Mouse (Mus musculus) forebrain, postnatal 0 days (tissue): ENCODE results near the gene Bmp2k. TPM values are rescaled to one million over a fixed set of nuclear protein-coding genes. Genes with fewer than 3 reads are reported as not detected.
A peak's percentile ranks its signal among the peaks of the same experiment; 100 is the strongest.

Experiments used
- ATAC-seq: fragments of 200-750 bp; cut with Nextera tagmentation; 2 replicates; pipeline ENCODE4 v1.8.0; 2017; ENCODE audit warnings: mild to moderate bottlenecking, moderate library complexity
- DNase-seq: peaks from one replicate; pipeline ENCODE4 v3.0.0-alpha.2; 2015
- H3K27ac ChIP-seq: fragments of 300-500 bp; sonication (generic); 2 replicates; pipeline ENCODE4 v1.5.1; 2014; ENCODE audit warnings: low read depth, mild to moderate bottlenecking, antibody characterized with exemption, low read length, moderate library complexity, mixed read lengths
- H3K27me3 ChIP-seq: fragments of 300-500 bp; sonication (generic); 2 replicates; pipeline ENCODE4 v1.6.1; 2014; ENCODE audit warnings: mild to moderate bottlenecking, low read length, mixed read lengths; ENCODE audit not compliant: insufficient read depth
- H3K36me3 ChIP-seq: fragments of 300-500 bp; sonication (generic); 2 replicates; pipeline ENCODE4 v1.6.1; 2014; ENCODE audit warnings: mild to moderate bottlenecking, moderate library complexity; ENCODE audit not compliant: insufficient read depth
- H3K4me1 ChIP-seq: fragments of 300-500 bp; sonication (generic); 2 replicates; pipeline ENCODE4 v1.6.1; 2014; ENCODE audit warnings: antibody characterized with exemption; ENCODE audit not compliant: insufficient read depth
- H3K4me2 ChIP-seq: fragments of 300-500 bp; sonication (generic); 2 replicates; pipeline ENCODE4 v1.6.1; 2014; ENCODE audit warnings: low read depth, mild to moderate bottlenecking, moderate library complexity
- H3K4me3 ChIP-seq: fragments of 300-500 bp; sonication (generic); 2 replicates; pipeline ENCODE4 v1.5.1; 2014; ENCODE audit warnings: low read depth, low read length, mixed read lengths
- H3K9ac ChIP-seq: fragments of 300-500 bp; sonication (generic); 2 replicates; pipeline ENCODE4 v1.6.1; 2014; ENCODE audit warnings: mild to moderate bottlenecking
- H3K9me3 ChIP-seq: fragments of 300-500 bp; sonication (generic); 2 replicates; pipeline ENCODE4 v1.6.1; 2016; ENCODE audit warnings: low read length
- CTCF ChIP-seq: sonication (generic); IDR thresholded peaks from 2 replicates; pipeline ENCODE4 v1.5.1; 2016; ENCODE audit warnings: antibody characterized with exemption, control low read depth, low read depth
- WGBS: fragments of 180-500 bp; shearing (Covaris S2); extraction: QIAGEN DNeasy Blood & Tissue Kit; methylation state at CpG from one replicate; pipeline ENCODE4 v1.1.7; 2014; 5-methylcytosine and 5-hydroxymethylcytosine counted together
- polyA plus RNA-seq: library from polyadenylated mRNA; unstranded; fragments of >200 nt; fragmentation: Nextera tagmentation; extraction: Ambion mirVana; gene quantifications from 2 replicates; pipeline ENCODE4 v1.2.1, GENCODE M21; 2015
- total RNA-seq: library from RNA; depleted of rRNA; stranded (reverse); fragments of >200 nt; gene quantifications from 2 replicates; pipeline ENCODE4 v1.2.3, GENCODE M21; 2014

The Bmp2k gene
- total and polyA plus RNA-seq, 2 experiments from 2014 or later = 7.1 to 17.9 TPM

- 0% methylated on average over 1 of the region's 1 CpGs for WGBS
- peak; percentile 85 for DNase-seq
- Histone ChIP-seq H3K9ac (no peak overlapping the region), H3K27ac (no peak overlapping the region), H3K9me3 (no peaks in the 10 kb centered on the region), H3K4me3 (no peak overlapping the region), H3K4me1 (no peaks in the 10 kb centered on the region), H3K27me3 (no peaks in the 10 kb centered on the region), H3K4me2 (no peak overlapping the region), H3K36me3 (peaks cover 5% of the 10 kb centered on the region)
- peak; percentile 82 for TF ChIP-seq CTCF
- ATAC-seq = peak; percentile 78
Observed at GRCm38 (mm10) chr5:97055511-97056068, 58.1 kb downstream of the Bmp2k start.

- H3K36me3 ChIP-seq = peaks cover 5% of the 10 kb centered on the region
- WGBS = 77% methylated on average over 3 of the region's 3 CpGs
- ATAC-seq (no peak), DNase-seq (no peak)
- no peak for TF ChIP-seq CTCF
- H3K9ac ChIP-seq = no peak overlapping the region
- no peak overlapping the region for H3K27ac ChIP-seq
- no peaks in the 10 kb centered on the region for H3K9me3 ChIP-seq
- H3K4me2 ChIP-seq = no peak overlapping the region
- no peak overlapping the region for H3K4me3 ChIP-seq
- H3K4me1 ChIP-seq = no peaks in the 10 kb centered on the region
- H3K27me3 ChIP-seq = no peaks in the 10 kb centered on the region
Observed at GRCm38 (mm10) chr5:97056359-97056758, 58.9 kb downstream of the Bmp2k start.

GRCm38 (mm10) chr5:97056791-97057450, 59.4 kb downstream of the Bmp2k start:
- TF ChIP-seq CTCF = no peak
- Histone ChIP-seq H3K27me3 (no peaks in the 10 kb centered on the region), H3K9ac (no peak overlapping the region), H3K4me2 (no peak overlapping the region), H3K27ac (no peak overlapping the region), H3K4me3 (no peak overlapping the region), H3K4me1 (no peaks in the 10 kb centered on the region), H3K36me3 (peaks cover 6% of the 10 kb centered on the region), H3K9me3 (no peaks in the 10 kb centered on the region)
- ATAC-seq (no peak), DNase-seq (no peak)
- WGBS = 90% methylated on average over 12 of the region's 12 CpGs

- H3K4me3 ChIP-seq = no peak overlapping the region
- no peak overlapping the region for H3K4me2 ChIP-seq
- no peaks in the 10 kb centered on the region for H3K27me3 ChIP-seq
- TF ChIP-seq CTCF = no peak
- H3K9ac ChIP-seq = no peak overlapping the region
- no peak for DNase-seq
- H3K9me3 ChIP-seq = no peaks in the 10 kb centered on the region
- no peak for ATAC-seq
- H3K36me3 ChIP-seq = peaks cover 18% of the 10 kb centered on the region
- WGBS = 55% methylated on average over 3 of the region's 3 CpGs
- no peak overlapping the region for H3K27ac ChIP-seq
- no peaks in the 10 kb centered on the region for H3K4me1 ChIP-seq
Observed at GRCm38 (mm10) chr5:97060864-97061263, 63.4 kb downstream of the Bmp2k start.

- Histone ChIP-seq H3K9ac (no peak overlapping the region), H3K36me3 (peaks cover 21% of the 10 kb centered on the region), H3K4me1 (no peaks in the 10 kb centered on the region), H3K4me3 (no peak overlapping the region), H3K27ac (no peak overlapping the region), H3K4me2 (no peak overlapping the region), H3K9me3 (no peaks in the 10 kb centered on the region), H3K27me3 (no peaks in the 10 kb centered on the region)
- no peak for DNase-seq
- TF ChIP-seq CTCF = no peak
- WGBS = 77% methylated on average over 1 of the region's 1 CpGs
- no peak for ATAC-seq
Observed at GRCm38 (mm10) chr5:97062041-97062440, 64.6 kb downstream of the Bmp2k start.

- Histone ChIP-seq H3K9me3 (no peaks in the 10 kb centered on the region), H3K4me1 (no peaks in the 10 kb centered on the region), H3K36me3 (peaks cover 23% of the 10 kb centered on the region), H3K4me2 (no peak overlapping the region), H3K27ac (no peak overlapping the region), H3K27me3 (no peaks in the 10 kb centered on the region), H3K4me3 (no peak overlapping the region), H3K9ac (no peak overlapping the region)
- TF ChIP-seq CTCF = no peak
- ATAC-seq = no peak
- no peak for DNase-seq
- WGBS = 86% methylated on average over 4 of the region's 4 CpGs
Observed at GRCm38 (mm10) chr5:97065746-97066145, 68.3 kb downstream of the Bmp2k start.

GRCm38 (mm10) chr5:97075476-97076151, 78.1 kb downstream of the Bmp2k start:
- Histone ChIP-seq H3K27ac (no peak overlapping the region), H3K4me3 (no peak overlapping the region), H3K9me3 (no peaks in the 10 kb centered on the region), H3K27me3 (no peaks in the 10 kb centered on the region), H3K9ac (no peak overlapping the region), H3K4me2 (no peak overlapping the region), H3K4me1 (no peaks in the 10 kb centered on the region), H3K36me3 (0 out of 2 replicates have a peak, but pooled peaks cover 1% of the 10 kb centered on the region)
- no peak for TF ChIP-seq CTCF
- ATAC-seq = no peak
- DNase-seq = no peak
- 93% methylated on average over 11 of the region's 11 CpGs for WGBS
